Mouse (Mus musculus) WW6 (cell line): ENCODE results near the gene Crybb3.
"Not testable (repeated sequence)": the region's sequence is repeated elsewhere in the genome, so short reads cannot be mapped to it uniquely, and the experiment has no call there.

Experiments
- DNase-seq: peaks from one replicate; pipeline ENCODE4 v3.0.0-alpha.2; 2013; ENCODE audit warnings: low read depth, low spot score

Gene Crybb3

GRCm38 (mm10) chr5:113081439-113081838, at the start of gene Crybb3:
Gene Crybb3 (minus strand): TSS chr5:113081584.
- DNase-seq = no peak

GRCm38 (mm10) chr5:113128426-113128825, 47.0 kb upstream of the Crybb3 start:
- no peak for DNase-seq

GRCm38 (mm10) chr5:113126476-113126875, 45.1 kb upstream of the Crybb3 start:
- DNase-seq = no peak

- DNase-seq = no peak
Observed at GRCm38 (mm10) chr5:113123693-113124092, 42.3 kb upstream of the Crybb3 start.

- DNase-seq = no peak
Observed at GRCm38 (mm10) chr5:113122326-113123054, 41.1 kb upstream of the Crybb3 start.

GRCm38 (mm10) chr5:113121591-113121875, 40.1 kb upstream of the Crybb3 start:
- DNase-seq = no peak

GRCm38 (mm10) chr5:113120741-113121590, 39.6 kb upstream of the Crybb3 start:
- no peak for DNase-seq

- no peak for DNase-seq
Observed at GRCm38 (mm10) chr5:113119861-113120465, 38.6 kb upstream of the Crybb3 start.

- DNase-seq = no peak
Observed at GRCm38 (mm10) chr5:113119291-113119690, 37.9 kb upstream of the Crybb3 start.

- no peak for DNase-seq
Observed at GRCm38 (mm10) chr5:113118695-113119094, 37.3 kb upstream of the Crybb3 start.

- DNase-seq = no peak
Observed at GRCm38 (mm10) chr5:113117361-113117760, 36.0 kb upstream of the Crybb3 start.

- no peak for DNase-seq
Observed at GRCm38 (mm10) chr5:113115896-113116295, 34.5 kb upstream of the Crybb3 start.

- DNase-seq = no peak
Observed at GRCm38 (mm10) chr5:113114264-113115225, 33.2 kb upstream of the Crybb3 start.

GRCm38 (mm10) chr5:113113120-113113519, 31.7 kb upstream of the Crybb3 start:
- DNase-seq = no peak

- no peak for DNase-seq
Observed at GRCm38 (mm10) chr5:113111336-113111735, 30.0 kb upstream of the Crybb3 start.

GRCm38 (mm10) chr5:113110929-113111328, 29.5 kb upstream of the Crybb3 start:
- DNase-seq = no peak

GRCm38 (mm10) chr5:113109651-113110050, 28.3 kb upstream of the Crybb3 start:
- not testable (repeated sequence) for DNase-seq

GRCm38 (mm10) chr5:113108165-113108764, 26.9 kb upstream of the Crybb3 start:
- no peak for DNase-seq

GRCm38 (mm10) chr5:113107709-113108108, 26.3 kb upstream of the Crybb3 start:
- DNase-seq = no peak

GRCm38 (mm10) chr5:113106594-113106993, 25.2 kb upstream of the Crybb3 start:
- no peak for DNase-seq

- no peak for DNase-seq
Observed at GRCm38 (mm10) chr5:113105481-113105880, 24.1 kb upstream of the Crybb3 start.
